Mouse (Mus musculus): ENCODE measurements around the gene Olfr397.
A peak's percentile ranks its signal among the peaks of the same experiment; 100 is the strongest.

The Olfr397 gene

DNA sequence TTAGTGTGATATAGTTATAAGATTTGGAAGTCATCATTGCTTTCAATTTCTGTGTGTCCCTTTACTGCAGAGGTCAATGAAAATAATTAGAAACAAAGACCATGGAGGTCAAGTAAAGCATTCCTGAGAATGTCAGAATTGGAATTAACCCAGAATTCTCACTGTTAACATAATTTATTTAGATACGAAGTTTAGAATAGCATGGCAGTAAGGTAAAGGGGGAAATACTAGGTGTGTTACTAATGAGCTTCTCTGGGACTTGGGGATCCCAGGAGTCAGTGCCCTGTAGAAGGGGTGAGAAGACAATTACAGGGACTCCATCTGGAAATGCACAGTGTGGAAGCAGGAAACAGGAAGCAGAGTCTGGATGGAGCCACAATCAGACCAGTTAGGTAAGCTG lies at the start of gene Olfr397:
Olfr397 (plus strand) TSS at position 301 of the 400 bp plus-strand sequence.
- no peak for DNase-seq

DNA sequence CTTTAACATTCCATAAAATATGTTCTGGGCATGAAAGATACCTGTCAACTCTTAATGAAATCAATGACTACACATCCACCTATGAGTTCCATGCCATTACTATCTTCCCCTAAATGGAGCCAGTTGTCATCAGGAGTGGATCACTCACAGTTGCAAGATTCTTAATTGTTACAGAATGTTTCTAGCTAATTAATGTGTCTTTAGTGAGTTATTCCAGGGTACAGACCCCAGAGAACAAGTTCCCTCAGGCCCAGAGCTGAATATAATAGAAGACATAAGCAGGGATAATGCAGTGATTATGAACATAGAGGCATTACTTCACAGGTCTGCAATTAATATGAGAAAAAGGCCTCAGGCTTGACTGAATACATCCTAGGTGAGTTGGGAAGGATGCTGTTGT lies 24.2 kb upstream of the Olfr397 start, which contains the start of gene Olfr23:
Olfr23 (plus strand) TSS at position 301 of the 400 bp plus-strand sequence.
- no peak for DNase-seq

GRCm38 (mm10) chr11:73990307-73990706 lies 29.7 kb downstream of the Olfr397 start, which contains the start of gene Olfr398:
Olfr398 (minus strand) TSS chr11:73990407.
- no peak for DNase-seq

DNA sequence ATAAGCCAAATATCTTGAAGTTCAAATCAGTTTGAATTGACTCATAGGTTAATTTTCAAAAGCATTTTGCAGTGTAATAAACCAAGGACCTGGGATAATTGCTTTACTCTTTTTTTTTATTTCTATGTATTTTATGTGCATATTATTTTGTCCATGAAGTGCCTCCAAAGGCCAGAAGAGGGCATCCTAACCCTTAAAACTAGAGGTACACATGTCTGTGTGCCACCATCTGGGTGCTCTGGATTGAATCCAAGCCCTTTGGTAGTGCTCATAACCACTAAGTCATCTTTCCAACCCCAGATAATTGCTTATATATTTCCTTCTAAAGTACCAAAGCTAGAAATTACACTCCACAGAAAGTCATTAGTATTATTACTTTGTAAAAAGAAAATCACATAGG lies 32.5 kb downstream of the Olfr397 start:
- peak; percentile 3 to 6 for DNase-seq
